Mouse (Mus musculus): ENCODE measurements around the gene Kcnq2.

DNA sequence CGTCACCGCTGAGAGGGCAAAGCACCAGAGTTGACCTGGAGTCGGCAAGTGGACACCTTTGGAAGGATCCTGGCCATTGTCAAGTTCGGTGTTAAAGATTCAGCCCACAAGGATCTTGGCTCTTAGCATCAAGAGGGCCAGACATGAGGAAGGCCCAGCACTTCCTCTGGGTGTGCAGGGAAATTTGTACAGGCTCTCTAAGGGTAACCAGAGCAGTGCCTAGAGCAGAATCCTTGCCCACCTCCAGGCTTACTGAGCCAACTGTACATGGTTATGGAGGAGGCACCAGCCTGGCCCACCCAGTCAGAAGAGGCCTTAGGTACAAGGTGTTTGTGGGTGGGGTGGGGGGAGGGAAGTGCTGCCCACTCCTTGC, 332 bp upstream of the Kcnq2 start:
- TF ChIP-seq POLR2A (IDR thresholded peaks at IDR 0.05; ENCODE audit: insufficient read length, low read depth) (no peak), POLR2AphosphoS2 (IDR thresholded peaks at IDR 0.05; ENCODE audit: insufficient read length, low read depth) (no peak), TCF12 (IDR thresholded peaks at IDR 0.05; ENCODE audit: insufficient read depth, poor library complexity, severe bottlenecking) (no peak), MYOD1 (IDR thresholded peaks at IDR 0.05; ENCODE audit: control insufficient read depth in 1 of 3, insufficient read length in 2 of 3, low read depth in 2 of 3) (no peak), E2F4 (IDR thresholded peaks at IDR 0.05; ENCODE audit: insufficient read depth) (no peak), MYOG (IDR thresholded peaks at IDR 0.05; ENCODE audit: control insufficient read depth in 1 of 3, insufficient read depth in 1 of 3, insufficient read length in 2 of 3, low read depth in 2 of 3) (no peak), REST (IDR thresholded peaks at IDR 0.05; ENCODE audit: insufficient read depth, insufficient read length) (no peak), CEBPB (IDR thresholded peaks at IDR 0.05; ENCODE audit: insufficient read depth, poor library complexity, severe bottlenecking) (no peak), USF1 (IDR thresholded peaks at IDR 0.05; ENCODE audit: low read depth) (no peak), MAX (IDR thresholded peaks at IDR 0.05; ENCODE audit: low read depth) (no peak)
